Mouse (Mus musculus): ENCODE measurements at regions not wholly inside any gene's neighbourhood (a gene's known extent, or its start where the extent isn't known, plus 50 kb on each side); places are given as distances from the start of the nearest gene placed in this dataset.
A peak's percentile ranks its signal among the peaks of the same experiment; 100 is the strongest.
"Not testable (repeated sequence)": the region's sequence is repeated elsewhere in the genome, so short reads cannot be mapped to it uniquely, and the experiment has no call there.

DNA sequence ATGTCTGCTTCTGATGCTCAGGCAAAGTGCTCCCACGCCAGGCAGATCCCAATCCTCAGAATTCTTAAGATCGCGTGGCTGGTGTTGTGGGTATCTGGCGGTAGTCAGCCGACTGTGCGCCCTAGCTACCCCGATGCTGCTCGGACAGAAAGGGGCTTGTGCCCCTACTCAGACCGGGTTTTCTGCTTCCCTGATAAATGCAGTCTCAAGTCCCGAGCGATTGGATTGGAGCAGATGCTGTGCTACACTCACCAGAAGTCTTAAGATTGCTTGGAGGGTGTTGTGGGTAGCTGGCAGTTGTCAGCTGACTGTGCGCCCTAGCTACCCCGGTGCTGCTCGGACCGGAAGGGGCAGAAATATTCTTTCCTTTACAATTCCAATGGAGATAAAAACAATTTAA is 99.3 kb downstream of the Gm7489 start:
- DNase-seq (ENCODE audit: low spot score) = not testable (repeated sequence)

DNA sequence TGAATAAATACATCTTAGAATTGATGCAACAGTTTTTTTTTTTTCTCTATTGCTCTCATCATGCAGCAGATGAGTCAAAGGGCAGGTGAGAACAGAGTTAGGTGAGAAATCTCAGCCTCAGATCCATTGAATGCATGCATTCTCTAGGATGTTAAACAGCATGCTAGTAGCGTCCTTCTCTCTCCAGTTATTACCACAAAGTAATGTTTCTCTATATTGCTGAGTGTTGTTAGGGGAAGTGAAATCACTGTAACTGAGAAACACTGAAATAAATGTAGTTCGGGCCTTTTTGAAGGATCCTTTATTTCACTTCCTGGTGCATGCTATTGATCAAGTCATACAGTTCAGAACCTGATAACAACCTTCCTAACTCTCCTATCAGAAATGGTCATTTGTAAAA is 105.2 kb downstream of the Gm7489 start:
- no peak for DNase-seq (ENCODE audit: low spot score)

DNA sequence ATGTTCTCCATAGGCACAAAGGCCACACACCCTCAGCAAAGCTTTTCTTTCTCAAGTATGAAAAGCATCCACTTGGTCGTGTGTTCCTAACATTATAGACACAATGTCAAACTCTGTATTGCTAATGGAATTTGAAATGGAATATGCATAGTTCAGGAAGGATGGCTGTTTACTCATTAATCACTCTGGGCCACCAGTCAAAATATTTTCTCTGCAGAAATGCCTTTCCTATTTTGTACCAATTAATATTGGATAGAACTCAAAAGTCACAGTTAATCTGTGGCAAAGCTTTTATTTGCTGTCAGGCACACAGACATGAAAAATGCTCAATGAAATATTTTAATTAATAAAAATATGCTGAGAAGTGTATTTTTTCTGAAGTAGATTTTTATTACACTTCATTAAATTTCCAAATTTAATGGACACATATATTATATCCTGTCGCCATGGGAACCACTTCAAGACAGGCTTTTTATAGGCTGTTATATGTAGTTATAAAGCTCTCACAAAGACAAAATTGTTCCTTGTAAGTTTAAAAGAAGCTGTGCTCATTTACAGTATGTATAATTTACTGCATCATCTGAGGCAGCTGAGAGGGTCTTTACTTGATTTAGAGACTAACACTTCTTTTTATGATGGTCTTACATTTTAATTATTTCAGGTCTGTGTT is 110.6 kb downstream of the Gm7489 start:
- DNase-seq (ENCODE audit: low spot score) = no peak

DNA sequence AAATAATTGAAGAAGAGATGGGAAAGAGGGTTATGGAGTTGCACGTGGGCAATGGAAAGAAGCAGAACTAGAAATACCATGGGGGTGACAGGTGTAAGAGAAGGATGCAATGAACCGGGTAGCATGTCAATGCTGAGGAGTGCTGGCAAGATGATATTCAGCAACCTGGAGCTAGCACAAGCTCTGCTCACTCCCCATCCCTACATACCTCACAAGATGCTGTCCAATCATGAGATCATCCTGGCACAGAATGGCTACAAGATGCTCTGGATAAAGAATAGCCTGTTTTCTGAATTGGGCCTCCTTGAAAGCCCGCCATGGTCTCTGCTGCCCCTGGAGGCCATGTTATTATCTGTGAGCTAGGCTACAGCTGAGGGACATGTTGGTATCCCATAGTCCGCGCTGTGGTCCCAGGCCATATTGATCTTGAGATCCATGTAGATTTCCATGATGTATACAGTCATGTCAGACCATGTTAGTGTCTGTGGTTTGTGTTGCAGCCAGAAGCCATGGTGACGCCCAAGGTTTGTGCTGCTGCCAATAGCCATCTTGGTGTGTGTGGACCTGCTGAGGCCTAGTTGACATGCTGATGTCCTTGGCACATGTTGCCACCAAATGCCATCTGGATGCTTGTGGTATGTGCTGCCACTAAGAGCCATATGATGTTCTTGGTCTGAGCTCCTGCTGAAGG is 114.0 kb downstream of the Gm7489 start:
- DNase-seq (ENCODE audit: low spot score) = no peak

DNA sequence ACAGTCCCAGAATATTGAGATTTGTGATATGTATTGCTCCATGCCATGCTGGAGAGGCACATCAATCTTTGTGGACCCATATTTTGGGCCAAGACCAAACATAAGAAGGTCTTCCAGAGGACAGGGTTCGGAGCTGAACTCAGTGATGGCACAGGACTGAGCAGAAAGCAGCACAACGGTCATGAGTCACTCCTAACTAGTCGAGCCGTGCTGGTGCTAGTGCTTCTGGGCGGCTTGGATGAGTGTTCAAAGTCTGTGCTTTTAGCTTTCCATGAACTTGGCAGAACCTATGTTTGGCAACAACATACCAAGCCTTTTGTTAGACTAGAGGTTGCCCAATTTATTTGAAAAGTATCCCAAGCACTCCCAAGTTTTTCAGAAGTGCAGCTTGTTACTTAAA is 149.1 kb downstream of the Gm7489 start:
- DNase-seq (ENCODE audit: low spot score) = no peak

DNA sequence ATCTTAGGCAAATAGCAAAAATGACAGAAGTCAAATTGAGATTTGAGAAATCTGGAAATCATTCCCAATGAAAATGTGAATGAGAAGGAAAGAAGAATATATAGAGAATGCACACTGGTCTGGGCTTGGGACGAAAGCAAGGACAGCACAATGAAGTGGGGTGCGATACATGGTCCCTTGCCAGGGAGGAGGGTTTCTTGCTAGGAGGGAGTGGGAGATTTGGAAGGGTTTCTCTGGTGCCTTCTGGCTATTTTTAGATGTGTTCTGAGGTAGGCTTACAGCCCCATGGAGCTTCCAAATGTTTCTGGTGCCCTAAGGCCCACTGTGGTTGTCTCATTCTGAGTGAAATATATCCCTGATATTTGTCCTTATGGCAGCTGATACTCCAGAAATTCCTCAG is 166.0 kb downstream of the Gm7489 start:
- DNase-seq (ENCODE audit: low spot score) = no peak

DNA sequence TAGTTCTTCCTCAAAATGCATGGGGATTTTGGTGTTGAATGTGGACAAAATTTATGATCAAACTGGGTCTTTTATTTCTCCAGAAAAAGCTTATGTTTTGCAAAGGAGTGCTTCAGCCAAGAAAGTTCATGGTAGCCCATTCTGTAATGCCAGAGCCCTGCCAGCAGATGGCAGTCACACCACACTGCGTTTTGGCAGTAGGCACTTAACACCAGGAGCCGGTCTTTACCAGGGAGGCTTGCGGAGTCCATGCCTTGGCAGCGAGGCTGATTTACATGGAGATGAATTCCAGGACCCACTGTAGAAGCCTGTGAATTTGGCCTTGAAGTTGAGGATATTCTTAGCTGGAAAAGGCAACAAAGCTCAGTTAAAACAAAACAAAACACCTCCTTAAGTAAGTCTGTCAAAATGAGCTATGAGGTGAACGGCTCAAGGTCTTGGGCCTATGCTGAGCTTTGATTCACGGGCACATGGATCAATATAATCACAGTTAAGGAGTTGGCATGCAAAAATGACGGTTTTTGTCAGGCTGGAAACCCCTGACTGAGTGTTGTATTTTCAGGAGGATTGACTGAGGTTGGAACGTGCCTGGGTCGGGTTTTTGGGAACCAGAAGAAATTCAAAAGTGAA is 185.4 kb downstream of the Gm7489 start:
- peak; percentile 84 for DNase-seq (ENCODE audit: low spot score)

DNA sequence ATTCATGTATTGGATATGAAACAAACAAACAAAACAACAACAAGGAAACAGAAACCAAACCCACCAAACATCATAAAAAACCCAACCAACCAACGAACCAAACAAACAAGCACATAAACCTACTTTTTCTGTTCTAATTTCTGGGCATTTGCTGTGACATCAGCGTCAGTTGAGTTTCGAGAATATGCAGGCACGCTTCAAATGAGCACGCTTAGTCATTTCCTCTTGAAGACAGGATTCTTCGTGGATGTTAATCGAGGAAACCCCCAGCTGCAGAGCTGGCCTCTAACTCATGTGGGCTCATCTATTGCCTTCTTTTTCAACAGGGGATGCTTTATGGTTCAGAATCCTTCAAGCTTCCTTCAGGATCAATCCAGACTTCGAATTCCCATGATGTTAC is 187.0 kb downstream of the Gm7489 start:
- no peak for DNase-seq (ENCODE audit: low spot score)

DNA sequence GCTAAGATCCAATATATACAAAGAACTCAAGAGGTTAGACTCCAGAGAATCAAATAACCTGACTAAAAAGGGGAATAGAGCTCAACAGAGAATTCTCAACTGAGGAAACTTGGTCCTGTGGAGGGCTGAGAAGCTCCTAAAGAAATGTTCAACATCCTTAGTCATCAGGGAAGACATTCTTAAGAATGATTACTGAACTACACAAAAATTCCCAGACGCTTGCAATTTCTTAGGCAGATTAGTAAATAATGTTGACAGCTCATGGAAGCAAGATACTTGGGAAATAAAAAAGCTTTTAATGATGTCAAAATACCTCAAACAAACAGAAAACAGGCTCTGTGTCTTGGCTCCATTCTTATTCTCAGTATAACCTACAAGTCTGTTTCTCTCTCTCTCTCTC is 206.6 kb downstream of the Gm7489 start:
- no peak for DNase-seq (ENCODE audit: low spot score)

DNA sequence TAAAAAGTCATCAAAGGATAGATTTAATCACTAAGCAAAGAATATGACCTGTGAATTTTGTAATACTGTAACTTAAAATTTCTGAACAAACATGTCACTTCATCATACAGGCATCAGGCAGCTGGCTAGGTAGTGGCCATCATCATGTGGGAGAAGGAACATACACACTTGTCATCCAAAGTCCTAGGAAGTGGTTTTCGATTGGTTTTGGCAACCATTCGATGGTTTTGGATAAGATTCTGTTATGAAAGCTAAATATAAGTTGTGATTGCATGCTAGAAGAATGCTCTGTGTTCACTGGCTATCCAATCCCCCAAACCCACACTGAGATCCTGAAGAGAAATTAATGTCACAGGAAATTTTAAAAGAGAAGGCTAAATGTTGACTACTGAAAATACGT is 207.7 kb downstream of the Gm7489 start:
- DNase-seq (ENCODE audit: low spot score) = no peak

DNA sequence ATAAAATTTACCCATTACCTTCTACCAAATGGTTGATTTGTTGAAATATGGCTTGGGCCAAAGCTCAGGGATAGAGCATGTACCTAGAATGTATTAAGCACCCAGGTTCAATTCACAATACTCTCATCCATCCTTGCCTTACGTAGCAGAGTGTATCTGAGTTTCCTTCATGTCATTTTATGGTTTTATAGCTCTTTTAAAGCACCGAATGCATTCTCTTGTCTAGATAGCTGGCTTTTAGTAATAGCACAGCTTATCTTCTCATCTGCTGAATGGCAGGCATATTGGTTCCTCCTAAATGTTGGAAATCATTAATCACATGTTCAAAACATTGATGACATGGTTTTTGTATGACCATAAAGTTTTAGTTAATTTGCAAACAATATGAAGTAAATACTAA is 212.8 kb downstream of the Gm7489 start:
- no peak for DNase-seq (ENCODE audit: low spot score)

DNA sequence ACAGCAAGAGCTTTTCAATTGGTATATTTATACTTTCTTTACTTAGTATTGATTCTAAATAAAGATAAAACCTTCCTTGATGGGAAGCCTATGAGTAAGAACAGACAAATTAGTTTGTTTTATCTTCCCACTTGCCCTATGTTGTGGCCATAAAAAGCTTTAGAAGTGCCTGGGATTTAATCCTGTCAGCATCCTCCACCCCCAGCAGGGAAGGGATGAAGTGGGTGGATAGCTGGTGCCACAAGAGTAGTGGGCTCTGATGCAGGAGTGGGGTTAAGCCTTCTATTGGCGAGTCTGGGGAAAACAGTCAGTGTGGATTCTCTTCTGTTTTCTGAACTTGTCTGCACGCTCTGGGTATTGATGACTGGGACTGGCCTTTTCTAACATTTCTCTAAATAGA is 227.7 kb downstream of the Gm7489 start:
- DNase-seq (ENCODE audit: low spot score) = no peak

DNA sequence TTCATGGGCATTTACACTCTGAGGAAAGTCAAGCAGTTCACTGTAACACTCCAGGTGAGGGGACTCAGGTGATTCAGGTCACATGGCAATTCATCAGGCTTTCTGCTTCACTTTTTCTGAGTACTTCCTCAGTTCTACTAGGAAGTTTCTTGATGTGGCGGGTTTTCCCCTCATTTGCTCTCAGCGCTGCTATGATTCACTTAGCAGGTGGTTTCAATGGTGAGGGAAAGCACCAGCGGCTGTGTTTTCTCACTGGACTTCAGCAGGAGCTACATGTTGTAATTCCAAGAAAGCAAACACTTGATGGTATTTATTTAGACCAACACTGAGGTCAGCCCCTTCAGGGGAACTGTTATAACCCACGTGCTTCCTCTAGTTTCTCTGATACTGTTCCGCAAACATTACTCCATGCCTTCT is 229.4 kb downstream of the Gm7489 start:
- DNase-seq (ENCODE audit: low spot score) = no peak

DNA sequence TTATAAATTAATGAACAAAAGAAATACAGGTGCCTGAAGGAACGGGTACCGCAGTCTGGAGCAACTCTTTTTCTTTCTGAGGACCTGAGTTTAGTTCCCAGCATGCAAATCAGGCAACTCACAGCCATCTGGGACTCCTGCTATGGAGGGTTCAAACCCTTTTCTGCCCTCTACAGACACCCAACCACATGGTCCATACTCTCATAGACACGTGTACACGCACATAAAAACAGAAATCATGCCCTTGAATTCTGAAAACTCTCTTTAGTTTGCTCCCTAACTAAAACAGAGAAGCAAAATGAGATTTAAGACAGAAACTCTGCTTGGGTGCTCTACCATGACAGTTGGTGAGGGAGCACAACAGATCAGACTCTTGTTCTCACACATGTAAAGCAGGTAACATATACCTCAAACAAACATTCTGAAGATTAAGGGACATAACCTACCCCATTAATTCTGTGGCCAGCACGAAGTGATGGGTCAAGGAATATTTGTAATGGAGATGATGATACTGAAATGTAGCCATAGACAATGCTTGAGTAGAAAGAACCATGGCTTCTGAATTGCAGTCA is 233.3 kb downstream of the Gm7489 start:
- DNase-seq (ENCODE audit: low spot score) = no peak

DNA sequence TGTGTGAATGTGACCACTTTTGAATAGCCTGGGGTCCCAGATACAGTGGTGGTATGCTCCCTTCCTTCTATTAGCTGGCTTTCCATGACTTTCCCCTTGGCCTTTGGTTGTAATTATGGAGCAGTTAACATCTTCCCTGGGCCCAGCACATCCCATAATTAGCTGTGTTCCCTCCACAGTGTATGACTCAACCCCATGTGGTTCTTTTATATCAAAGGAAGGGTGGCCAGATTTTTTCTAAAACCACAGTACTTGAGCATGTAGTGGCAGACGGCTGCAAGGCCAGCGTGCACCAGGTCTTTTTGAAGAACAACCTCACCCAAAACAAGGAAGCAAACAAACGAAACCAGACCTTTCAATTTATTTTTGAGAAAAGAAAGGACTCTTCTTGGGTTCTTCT is 235.8 kb downstream of the Gm7489 start:
- DNase-seq (ENCODE audit: low spot score) = no peak

DNA sequence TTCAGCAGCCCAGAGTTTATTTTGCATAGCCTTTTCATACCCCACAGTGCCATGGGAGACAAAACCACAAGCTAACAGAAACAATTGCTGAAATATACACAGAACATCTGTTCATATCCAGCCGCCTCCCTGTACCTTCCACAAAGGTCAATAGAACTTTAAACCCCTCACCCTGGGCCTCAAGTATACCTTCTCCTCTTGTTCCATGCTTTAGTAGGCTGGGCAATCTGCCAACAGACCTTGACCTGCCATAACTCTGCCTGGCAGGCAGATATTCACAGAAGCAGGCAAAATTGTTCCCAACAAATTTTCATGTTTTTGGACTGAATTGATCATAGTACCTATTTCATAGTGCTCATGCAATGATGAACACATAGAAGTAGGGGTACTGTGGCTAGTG is 279.6 kb downstream of the Gm7489 start:
- peak; percentile 53 for DNase-seq (ENCODE audit: low spot score)

DNA sequence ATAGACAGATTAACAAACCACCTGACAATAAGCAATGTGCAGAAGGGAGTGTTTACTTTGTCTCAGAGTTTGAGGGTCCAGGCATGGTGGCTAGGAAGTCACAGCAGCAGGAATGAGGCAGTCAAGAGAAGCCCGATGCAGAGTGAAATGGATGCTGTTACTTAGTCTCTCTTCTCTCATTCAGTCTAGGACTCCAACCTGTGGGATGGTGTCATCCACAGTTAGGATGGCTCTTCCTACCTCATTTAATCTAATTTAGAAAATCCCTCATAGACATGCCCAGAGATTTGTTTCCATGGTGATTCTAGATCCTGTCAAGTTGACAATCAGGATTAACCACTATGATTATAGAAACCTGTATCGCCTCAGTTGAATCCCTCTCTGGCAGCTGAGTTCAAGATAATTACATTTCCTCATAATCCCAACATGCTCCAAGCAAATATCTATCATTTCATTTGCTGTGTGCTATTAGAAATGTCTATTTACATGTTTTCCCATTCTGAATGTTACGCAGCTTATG is 283.2 kb downstream of the Gm7489 start:
- no peak for DNase-seq (ENCODE audit: low spot score)

DNA sequence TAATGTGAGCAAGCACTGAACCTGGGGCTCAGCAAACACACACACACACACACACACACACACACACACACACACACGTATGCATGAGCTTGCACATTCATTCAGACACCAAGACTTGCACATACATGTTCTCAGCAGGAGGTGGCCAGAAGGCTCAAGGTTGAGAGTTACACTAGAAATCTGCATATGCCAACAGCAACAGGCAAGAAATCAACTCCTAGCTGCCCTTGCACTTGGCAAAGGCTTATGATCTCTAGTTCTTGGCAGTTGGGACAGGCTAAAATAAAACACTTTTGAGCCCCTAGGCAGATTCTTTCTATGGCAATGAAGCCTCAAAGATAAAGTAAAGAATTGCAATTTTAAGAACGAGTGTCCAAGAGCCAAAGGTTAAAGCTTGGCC is 292.5 kb downstream of the Gm7489 start:
- DNase-seq (ENCODE audit: low spot score) = no peak

DNA sequence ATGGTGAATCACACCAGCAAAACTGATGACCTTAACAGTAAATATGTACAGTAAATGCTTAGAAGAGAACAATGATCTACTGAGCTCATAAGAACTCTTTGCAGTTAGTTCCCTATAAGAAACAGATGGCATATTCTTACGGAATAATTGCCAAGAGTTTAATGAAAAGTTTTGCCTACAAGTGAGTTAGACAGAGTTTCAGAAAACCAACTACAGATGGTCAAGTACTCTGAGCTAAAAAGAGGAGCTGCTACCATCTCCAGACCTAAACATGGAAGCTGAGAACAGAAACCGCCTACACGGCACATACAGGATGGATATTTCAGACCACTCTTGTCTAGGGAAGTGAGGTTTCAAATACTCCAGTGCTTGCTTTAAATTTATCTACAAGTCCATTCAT is 293.1 kb downstream of the Gm7489 start:
- DNase-seq (ENCODE audit: low spot score) = no peak
